Mouse (Mus musculus) frontal cortex, adult 2 months (tissue): ENCODE measurements around the gene Ddost. TPM values are rescaled to one million over a fixed set of nuclear protein-coding genes. Genes with fewer than 3 reads are reported as not detected.
"Not testable (repeated sequence)": the region's sequence is repeated elsewhere in the genome, so short reads cannot be mapped to it uniquely, and the experiment has no call there.

Experiments used
- DNase-seq, 2 experiments: peaks; one replicate each; pipeline ENCODE4 v3.0.0; 2022; ENCODE audit warnings: low spot score in 1 of 2; ENCODE audit errors: extremely low spot score in 1 of 2
- polyA plus RNA-seq: library from polyadenylated mRNA; depleted of rRNA; stranded (reverse); fragments of >200 nt; gene quantifications from 2 replicates; pipeline ENCODE4 v1.2.3, GENCODE M21; 2012

Ddost gene
- polyA plus RNA-seq, 1 experiment, result 93.1 TPM

GRCm38 (mm10) chr4:138310311-138310910 is 5.9 kb downstream of the Ddost start:
- no peak for DNase-seq

GRCm38 (mm10) chr4:138311595-138311994 is 7.1 kb downstream of the Ddost start:
- peak in 1 of 2 experiments; percentile 67 for DNase-seq

GRCm38 (mm10) chr4:138312105-138312504 is 7.6 kb downstream of the Ddost start:
- DNase-seq, result no peak

DNA sequence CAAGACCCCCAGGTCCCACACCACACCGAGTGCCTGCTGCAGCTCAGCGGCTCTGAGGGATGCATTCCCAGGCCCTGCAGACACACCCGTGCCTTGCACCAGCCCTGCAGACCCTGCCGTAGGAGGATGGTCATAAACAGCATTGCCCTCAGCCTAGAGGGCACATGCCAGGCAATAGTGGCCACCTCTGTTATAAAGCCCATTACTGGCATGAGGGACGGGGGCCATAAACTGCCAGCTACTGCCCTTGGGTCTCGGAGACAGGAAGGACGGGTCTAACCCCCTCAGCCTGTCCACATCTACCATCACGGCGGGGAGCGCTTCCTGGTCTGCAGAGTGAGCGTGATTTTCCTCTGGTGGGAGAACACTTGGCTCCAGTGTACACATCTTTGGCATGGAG is 8.5 kb downstream of the Ddost start:
- no peak for DNase-seq

- no peak for DNase-seq
Measured at GRCm38 (mm10) chr4:138313795-138314194, 9.3 kb downstream of the Ddost start.

DNA sequence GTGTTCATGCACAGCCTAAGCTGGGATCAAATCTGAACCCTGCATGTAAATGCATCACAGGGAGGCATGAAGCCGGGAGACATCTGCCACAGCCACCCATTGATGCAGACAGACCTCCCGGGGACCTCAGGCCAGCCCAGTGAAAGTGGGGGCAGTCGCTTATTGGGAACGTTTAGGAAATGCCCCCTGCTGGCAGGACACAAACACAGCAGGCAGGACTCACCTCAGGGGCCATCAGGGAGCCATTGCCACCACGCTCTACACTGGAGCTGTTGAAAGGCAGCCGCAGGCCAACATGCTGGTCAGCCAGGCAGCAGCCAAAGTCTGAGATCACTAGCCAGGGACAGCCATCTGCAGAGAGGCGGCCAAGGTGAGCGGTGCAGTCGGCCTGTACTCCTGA is 11.3 kb downstream of the Ddost start:
- no peak for DNase-seq

DNA sequence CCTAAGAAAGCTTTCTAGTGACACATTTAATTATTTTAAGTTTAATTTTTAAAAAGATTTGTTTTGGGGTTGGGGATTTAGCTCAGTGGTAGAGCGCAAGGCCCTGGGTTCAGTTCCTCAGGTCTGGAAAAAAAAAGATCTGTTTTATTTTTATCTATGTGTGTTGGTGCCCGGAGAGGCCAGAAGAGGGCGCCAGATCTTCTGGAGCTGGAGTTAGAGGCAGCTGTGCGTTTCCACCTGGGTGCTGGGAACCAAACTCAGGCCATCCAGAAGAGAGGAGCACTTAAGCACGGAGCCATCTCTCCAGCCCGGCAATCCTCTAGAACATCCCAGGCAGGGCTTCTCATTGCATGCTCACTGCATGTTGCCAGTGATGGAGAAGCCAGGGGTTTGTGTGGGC is 11.8 kb downstream of the Ddost start:
- DNase-seq, result no peak

- DNase-seq, result peak in 1 of 2 experiments; percentile 77
Measured at GRCm38 (mm10) chr4:138318509-138319266, 14.2 kb downstream of the Ddost start.

DNA sequence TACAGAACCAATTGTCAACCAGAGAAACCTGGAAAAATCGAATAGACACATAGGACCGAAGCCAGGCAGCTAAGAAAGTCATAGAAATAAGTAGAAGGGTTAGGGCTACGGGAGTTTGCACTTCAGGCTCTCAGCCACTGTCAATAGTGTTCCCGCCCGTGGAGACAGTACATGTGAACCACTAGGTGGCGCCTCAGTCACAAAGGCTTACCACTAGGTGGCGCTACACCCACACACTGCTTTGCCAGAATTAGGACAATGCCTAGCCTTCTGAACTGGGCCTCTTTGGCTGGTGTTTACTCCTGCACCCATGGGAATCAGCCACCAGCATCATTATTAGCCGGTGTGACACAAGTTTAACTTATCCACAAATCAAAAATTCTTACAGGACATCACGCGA is 15.0 kb downstream of the Ddost start:
- peak; percentile 53 to 95 for DNase-seq

DNA sequence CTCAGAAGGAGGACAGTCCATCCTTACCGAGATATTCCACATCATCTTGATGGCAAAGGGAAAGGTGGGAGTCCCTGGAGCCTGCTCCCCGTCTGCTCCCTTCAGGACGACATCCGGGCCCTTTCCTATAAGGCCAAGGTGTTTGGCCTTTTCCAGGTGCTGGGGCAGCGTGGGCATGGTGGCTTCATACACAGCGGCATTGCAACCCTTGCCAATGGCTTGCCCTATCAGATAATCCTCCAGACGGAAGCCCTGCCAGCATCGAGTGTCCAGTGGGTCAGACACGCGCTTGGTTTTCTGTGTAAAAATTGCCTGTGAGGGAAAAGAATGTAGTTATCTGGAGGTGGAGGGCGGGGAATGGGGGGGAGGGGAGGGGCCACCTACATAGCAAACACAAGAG is 16.2 kb downstream of the Ddost start:
- no peak for DNase-seq

DNA sequence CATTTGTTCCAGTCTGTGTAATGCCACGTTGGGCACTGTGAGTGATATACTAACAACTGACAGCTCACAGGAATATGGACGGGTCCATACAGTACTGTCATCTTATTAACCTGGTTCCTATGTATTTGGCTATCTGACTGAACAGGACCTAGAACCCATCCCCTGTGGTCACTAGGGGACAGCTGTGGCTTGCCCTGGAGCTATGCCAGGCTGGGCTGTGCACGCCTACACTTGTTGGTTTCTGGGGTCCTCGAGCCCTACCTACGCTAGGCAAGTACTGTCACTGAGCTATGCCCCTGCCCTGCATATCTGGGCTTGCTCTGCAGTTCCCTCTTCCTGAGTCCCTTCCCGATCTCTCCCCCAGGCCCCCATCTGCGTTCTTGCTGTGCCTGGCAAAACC is 17.0 kb downstream of the Ddost start:
- DNase-seq, result no peak

GRCm38 (mm10) chr4:138322692-138323091 is 18.2 kb downstream of the Ddost start:
- DNase-seq, result no peak

GRCm38 (mm10) chr4:138323753-138324152 is 19.2 kb downstream of the Ddost start:
- no peak for DNase-seq

DNA sequence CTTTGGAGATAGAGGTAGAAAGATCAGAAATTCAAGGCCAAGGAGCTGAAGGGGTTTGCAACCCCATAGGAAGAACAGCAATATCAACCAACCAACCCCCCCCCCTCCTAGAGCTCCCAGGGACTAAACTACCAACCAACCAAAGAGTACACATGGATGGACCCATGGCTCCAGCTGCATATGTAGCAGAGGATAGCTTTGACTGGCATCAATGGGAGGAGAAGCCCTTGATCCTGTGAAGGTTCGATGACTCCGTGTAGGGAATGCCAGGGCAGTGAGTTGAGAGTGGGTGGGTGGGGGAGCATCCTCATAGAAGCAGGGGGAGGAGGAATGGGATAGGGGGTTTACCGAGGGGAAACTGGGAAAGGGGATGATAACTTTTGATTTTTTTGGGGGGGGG is 19.9 kb downstream of the Ddost start:
- DNase-seq, result no peak

- peak; percentile 86 to 92 for DNase-seq
Measured at GRCm38 (mm10) chr4:138325466-138326076, 21.0 kb downstream of the Ddost start.

DNA sequence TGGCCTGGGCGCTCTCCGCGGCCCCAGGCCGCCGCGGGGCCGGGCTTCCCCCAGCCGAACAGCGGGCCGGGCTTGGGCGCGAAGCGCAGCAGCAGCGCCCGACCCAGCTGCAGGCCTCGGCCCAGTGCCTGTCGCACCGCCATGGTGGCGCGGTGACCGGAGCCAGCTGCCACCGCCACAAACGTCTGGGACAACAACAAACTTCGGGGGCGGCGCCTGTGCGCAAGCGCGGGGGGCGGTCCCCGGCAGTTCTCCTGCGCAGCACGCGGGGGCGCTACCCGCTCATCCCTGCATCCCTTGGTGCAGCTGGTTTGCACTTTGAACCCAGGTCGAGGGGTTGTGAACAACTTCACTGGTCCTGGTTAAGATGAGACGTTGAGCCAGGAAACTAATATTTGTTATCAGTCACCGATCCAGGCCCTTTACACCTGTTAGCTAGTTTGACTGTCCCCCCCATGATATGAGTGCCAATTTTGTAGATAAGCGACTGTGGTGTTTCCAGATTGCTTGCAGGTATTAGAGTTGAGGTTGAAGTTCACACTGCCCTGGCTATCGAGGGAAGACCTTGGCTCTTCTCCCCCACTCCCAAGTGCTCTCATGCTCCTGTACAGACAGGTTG is 21.7 kb downstream of the Ddost start, which contains the start of gene Pink1:
Pink1 (minus strand) TSS at position 231 of the 619 bp plus-strand sequence.
- peak; percentile 81 to 95 for DNase-seq

- not testable (repeated sequence) for DNase-seq
Measured at GRCm38 (mm10) chr4:138327155-138327554, 22.6 kb downstream of the Ddost start.

DNA sequence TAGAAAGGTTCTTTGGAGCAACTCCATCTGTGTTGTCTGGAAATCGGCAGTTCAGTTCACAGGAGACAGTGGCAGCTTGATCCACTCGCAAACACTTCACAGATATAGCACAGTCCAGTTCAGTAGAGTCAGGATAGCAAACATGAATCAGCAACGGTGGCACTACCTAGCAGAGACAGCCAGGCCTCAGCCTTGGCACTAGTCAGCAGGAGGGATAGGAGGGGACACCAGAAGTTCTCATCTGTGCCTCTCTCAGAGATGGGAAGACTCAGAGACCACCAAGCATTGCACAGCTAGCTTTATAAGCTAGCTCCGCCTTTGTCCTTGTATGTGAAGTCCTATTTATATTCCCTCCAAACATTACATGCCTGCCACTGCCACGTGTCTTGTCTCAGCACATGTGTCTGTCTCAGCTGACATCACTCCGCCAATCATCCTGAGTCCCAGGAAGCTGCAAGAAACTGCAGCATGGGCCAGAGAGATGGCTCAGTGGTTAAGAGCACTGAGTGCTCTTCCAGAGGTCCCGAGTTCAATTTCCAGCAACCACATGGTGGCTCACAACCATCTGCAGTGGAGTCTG is 23.5 kb downstream of the Ddost start:
- DNase-seq, result no peak

DNA sequence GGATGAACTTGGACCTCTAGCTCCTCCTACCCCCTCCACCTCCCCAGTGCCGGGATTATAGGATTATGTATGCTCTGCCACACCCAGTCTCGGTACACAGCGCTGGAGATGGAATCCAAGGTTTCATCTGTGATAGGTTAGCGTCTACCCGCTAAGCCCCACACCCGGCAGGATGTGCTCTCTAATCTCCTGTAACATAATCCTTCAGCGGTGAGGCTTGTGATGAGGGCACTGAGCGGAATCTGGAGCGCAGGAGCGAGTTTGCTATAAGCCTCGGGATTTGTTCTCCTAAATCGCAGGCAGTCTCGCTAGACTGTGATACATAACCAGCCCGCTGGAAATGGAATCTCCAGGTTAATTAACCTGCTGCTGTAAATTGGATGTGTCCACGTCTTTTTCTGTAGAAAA is 25.7 kb downstream of the Ddost start:
- no peak for DNase-seq

DNA sequence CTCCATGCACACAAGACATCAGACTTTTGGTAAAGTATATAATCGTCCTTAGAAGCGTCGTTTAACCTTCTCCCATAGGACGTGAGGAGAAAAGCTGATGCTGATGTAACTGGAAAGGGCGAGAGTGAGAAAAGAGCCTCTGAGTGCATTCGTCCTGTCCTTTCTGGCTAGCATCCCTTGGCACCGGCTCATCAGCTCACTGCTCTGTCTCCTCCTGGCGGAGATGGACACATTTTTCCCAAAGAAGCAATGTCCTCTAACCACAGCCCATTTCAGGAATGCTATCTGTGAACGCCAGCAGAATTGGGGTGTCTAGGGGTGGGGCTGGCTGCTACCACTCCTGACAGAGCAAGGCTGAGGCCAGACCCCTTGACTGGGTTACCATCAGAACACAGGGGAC is 27.1 kb downstream of the Ddost start:
- no peak for DNase-seq

DNA sequence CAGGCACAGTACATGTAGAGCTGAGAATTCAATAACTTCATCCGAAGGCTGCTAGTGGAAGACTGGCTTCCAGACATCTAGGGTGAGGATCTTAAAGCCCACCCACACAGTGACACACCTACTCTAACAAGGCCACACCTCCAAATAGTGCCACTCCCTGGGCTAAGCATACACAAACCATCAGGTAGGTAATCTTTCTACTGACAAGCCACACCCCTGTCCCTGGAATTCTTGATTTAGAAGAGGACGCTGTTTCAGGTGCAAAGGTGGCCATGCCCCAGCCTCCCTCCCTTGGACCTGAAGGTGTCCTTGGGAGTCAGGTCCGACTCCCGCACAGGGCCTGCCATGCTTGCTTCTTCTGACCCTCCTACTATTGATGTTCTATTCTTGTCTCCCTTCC is 28.6 kb downstream of the Ddost start:
- DNase-seq, result no peak
